Mouse (Mus musculus) forebrain, embryonic 15.5 days (tissue): ENCODE measurements around the gene Amfr. TPM values are rescaled to one million over a fixed set of nuclear protein-coding genes. Genes with fewer than 3 reads are reported as not detected.
A peak's percentile ranks its signal among the peaks of the same experiment; 100 is the strongest.

ENCODE experiments used
- ATAC-seq: fragments of 200-750 bp; cut with Nextera tagmentation; replicated peaks from 2 replicates; pipeline ENCODE4 v1.8.0; 2017; ENCODE audit warnings: mild to moderate bottlenecking, moderate TSS enrichment, moderate library complexity
- H3K27ac ChIP-seq: fragments of 300-500 bp; sonication (generic); replicated peaks from 2 replicates; pipeline ENCODE4 v1.5.1; 2015; ENCODE audit warnings: mild to moderate bottlenecking, inconsistent platforms
- H3K27me3 ChIP-seq: fragments of 300-500 bp; sonication (generic); 2 replicates; pipeline ENCODE4 v1.6.1; 2015; ENCODE audit warnings: inconsistent platforms
- H3K36me3 ChIP-seq: fragments of 300-500 bp; sonication (generic); 2 replicates; pipeline ENCODE4 v1.6.1; 2015; ENCODE audit warnings: mild to moderate bottlenecking, inconsistent platforms
- H3K4me1 ChIP-seq: fragments of 300-500 bp; sonication (generic); 2 replicates; pipeline ENCODE4 v1.6.1; 2015; ENCODE audit warnings: inconsistent platforms
- H3K4me2 ChIP-seq: fragments of 300-500 bp; sonication (generic); replicated peaks from 2 replicates; pipeline ENCODE4 v1.6.1; 2015; ENCODE audit warnings: mild to moderate bottlenecking, inconsistent platforms
- H3K4me3 ChIP-seq: fragments of 300-500 bp; sonication (generic); 2 replicates; pipeline ENCODE4 v1.5.1; 2015; ENCODE audit warnings: mild to moderate bottlenecking, inconsistent platforms
- H3K9ac ChIP-seq: fragments of 300-500 bp; sonication (generic); replicated peaks from 2 replicates; pipeline ENCODE4 v1.6.1; 2015; ENCODE audit warnings: mild to moderate bottlenecking, inconsistent platforms
- H3K9me3 ChIP-seq: fragments of 300-500 bp; sonication (generic); 2 replicates; pipeline ENCODE4 v1.6.1; 2016; ENCODE audit warnings: inconsistent platforms
- WGBS: fragments of 180-500 bp; shearing (Covaris S2); methylation state at CpG from one replicate; pipeline ENCODE4 v1.1.7; 2015; ENCODE audit warnings: mixed read lengths; 5-methylcytosine and 5-hydroxymethylcytosine counted together
- polyA plus RNA-seq: library from polyadenylated mRNA; unstranded; fragments of >200 nt; fragmentation: Nextera tagmentation; extraction: Ambion mirVana; gene quantifications from 2 replicates; pipeline ENCODE4 v1.2.1, GENCODE M21; 2015

Amfr gene
- polyA plus RNA-seq, 1 experiment from 2014 or later = 76.3 TPM

DNA sequence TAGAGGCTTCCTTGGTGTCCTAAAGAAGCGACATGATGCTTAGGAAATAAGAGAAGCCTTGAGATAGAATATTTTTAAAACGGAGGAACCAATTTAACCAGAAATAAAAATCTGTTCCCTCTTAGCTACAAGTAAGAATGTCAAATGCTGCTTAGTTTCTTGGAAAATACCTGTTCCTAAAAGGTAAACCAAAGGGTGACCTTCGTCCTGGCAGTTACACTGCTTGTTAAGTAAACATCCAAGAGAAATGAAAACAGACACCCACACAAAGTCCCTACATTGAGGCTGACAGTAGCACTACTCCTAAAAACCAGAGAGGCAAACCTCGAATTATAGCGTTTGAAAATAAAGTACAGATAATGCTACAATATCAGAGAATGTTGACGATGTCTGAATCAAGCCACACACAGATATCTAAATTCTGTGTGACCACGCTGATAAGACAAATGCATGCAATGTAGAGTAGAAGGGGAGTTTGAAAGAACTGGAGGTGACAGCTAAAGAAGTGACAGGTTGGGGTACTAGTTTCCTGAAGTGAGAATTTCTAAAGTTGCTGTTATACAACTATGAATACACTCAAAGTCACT is 477 bp upstream of the Amfr start:
- Histone ChIP-seq H3K9me3 (no peaks in the 10 kb centered on the region), H3K36me3 (0 out of 2 replicates have a peak, but pooled peaks cover 3% of the 10 kb centered on the region)
- ATAC-seq = no peak

GRCm38 (mm10) chr8:94011076-94012012 is 1.3 kb downstream of the Amfr start:
- no peaks in the 10 kb centered on the region for H3K9me3 ChIP-seq

More for the DNA sequence above, 477 bp upstream of the Amfr start:
- Histone ChIP-seq H3K4me3 (peak overlapping the region; percentile 94), H3K27ac (peak overlapping the region; percentile 93), H3K4me1 (peaks cover 36% of the 10 kb centered on the region), H3K27me3 (no peaks in the 10 kb centered on the region), H3K9ac (peak overlapping the region; percentile 99), H3K4me2 (peak overlapping the region; percentile 67)
- 43% methylated on average over 7 of the region's 7 CpGs for WGBS

DNA sequence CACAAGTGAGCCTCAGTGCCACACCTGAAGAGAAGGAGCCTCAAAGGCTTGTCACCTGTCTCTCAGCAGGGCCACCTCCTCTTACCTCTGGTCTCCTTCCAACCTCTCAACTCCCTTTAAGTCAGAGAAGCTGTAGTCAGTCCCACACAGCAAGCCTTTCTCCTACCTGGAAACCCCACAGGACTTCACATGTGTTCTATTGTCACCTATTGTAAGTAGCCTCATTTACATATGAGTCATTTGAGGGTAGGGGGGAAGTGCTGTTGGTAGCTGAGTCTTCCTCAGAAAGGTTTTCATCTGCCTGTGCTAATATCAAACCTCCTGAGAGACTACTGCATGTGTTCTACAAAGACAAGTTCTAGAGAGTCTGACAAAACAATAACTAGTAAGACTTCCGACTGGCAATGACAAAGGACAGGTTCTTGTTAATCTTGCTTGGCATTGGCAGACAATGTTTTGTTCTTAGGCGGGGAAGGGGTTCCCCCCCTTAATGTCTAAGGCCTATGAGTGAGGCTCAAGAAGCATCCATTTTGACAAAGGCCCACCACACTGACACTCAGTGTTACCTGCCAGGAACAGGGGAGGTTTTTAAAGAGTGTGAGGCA is 2.4 kb downstream of the Amfr start:
- Histone ChIP-seq H3K9me3 (no peaks in the 10 kb centered on the region), H3K36me3 (no peaks in the 10 kb centered on the region), H3K4me2 (peak overlapping the region; percentile 67), H3K27me3 (no peaks in the 10 kb centered on the region), H3K4me3 (no peak overlapping the region), H3K9ac (0 out of 2 replicates have a peak overlapping the region, but pooled peaks have one; percentile 4), H3K27ac (no peak overlapping the region), H3K4me1 (peaks cover 36% of the 10 kb centered on the region)
- ATAC-seq = no peak
- WGBS = 31% methylated on average over 2 of the region's 2 CpGs

More at GRCm38 (mm10) chr8:94011076-94012012, 1.3 kb downstream of the Amfr start:
- Histone ChIP-seq H3K9ac (peak overlapping the region; percentile 99), H3K4me3 (peak overlapping the region; percentile 94), H3K4me1 (peaks cover 36% of the 10 kb centered on the region), H3K27ac (peak overlapping the region; percentile 93), H3K36me3 (no peaks in the 10 kb centered on the region), H3K4me2 (peak overlapping the region; percentile 67), H3K27me3 (no peaks in the 10 kb centered on the region)
- ATAC-seq = no peak
- WGBS = 2% methylated on average over 48 of the region's 48 CpGs

DNA sequence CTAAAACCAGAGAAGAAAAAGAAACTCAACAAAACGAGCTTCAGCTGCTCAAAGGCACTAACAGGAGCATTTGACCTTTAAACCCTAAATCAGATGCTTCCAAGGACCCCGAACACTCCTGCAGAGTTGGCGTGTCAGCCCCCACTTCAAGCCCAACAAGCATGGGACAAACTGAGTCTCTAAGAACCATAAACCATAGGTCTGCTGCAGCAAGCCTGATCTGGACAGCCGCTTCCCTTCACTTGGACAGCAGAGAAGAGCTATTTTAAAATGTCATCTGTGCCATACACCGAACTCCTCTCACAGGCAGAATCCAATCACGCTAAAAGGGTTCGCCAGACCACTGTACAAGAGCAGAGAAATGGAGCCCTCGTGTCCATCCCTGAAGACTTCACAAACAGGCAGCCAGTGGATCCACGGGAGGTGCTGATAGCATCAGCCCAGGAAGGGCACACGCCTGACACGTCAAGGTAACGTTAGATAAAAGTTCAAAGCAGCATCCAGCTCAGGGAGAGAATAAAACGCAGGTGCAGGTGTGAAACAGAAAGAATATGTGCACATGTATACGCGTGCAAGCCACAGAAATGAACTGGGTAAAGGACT is 3.3 kb downstream of the Amfr start:
- ATAC-seq = no peak
- H3K4me2 ChIP-seq = no peak overlapping the region
- H3K27me3 ChIP-seq = no peaks in the 10 kb centered on the region
- no peak overlapping the region for H3K4me3 ChIP-seq
- H3K27ac ChIP-seq = no peak overlapping the region
- 70% methylated on average over 15 of the region's 15 CpGs for WGBS
- peaks cover 36% of the 10 kb centered on the region for H3K4me1 ChIP-seq
- H3K9me3 ChIP-seq = no peaks in the 10 kb centered on the region
- H3K36me3 ChIP-seq = 0 out of 2 replicates have a peak, but pooled peaks cover 3% of the 10 kb centered on the region
- H3K9ac ChIP-seq = no peak overlapping the region

DNA sequence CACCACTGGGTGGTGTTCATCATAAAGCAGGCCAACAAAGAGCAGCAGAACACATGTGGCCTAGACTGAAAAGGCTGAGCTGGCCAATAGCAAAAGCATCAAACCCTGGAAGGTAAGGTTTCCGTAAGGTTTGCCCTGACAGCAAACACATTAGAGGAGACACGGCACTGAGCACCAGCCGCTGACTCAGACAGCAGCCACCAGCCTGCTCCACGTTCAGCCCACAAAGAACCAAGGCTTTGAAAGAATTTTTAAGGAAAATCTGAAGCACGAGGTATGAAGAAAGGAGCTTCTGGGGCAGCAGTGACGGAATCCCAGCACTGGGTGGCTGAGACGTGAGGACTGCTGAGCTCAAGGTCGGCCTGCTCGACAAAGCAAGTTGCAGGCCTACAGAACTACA is 8.5 kb downstream of the Amfr start:
- Histone ChIP-seq H3K9ac (no peak overlapping the region), H3K4me1 (peaks cover 5% of the 10 kb centered on the region), H3K27ac (no peak overlapping the region), H3K4me2 (no peak overlapping the region), H3K27me3 (no peaks in the 10 kb centered on the region), H3K4me3 (no peak overlapping the region), H3K9me3 (no peaks in the 10 kb centered on the region), H3K36me3 (peaks cover 34% of the 10 kb centered on the region)
- ATAC-seq = no peak
- 85% methylated on average over 9 of the region's 9 CpGs for WGBS

DNA sequence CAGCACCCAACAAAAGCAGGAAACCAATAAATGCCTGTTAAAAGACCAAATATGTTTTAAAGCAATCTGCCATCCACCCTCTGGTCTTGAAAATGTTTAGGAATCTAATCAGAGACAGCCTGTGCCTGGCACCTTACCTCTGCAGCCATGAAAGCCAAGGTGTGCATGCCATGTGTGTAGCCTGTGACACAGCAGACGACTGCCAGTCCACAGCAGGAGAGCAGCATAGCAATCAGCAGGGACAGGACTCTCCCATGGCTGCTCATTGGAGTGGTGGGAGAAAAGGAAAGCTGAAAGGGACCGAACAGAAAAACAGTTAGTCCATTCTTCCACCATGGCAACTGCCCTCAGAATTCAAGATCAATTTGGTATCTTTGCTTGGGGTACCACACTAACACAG is 13.7 kb downstream of the Amfr start:
- Histone ChIP-seq H3K4me2 (no peak overlapping the region), H3K9me3 (no peaks in the 10 kb centered on the region), H3K27ac (no peak overlapping the region), H3K27me3 (no peaks in the 10 kb centered on the region), H3K4me1 (no peaks in the 10 kb centered on the region), H3K9ac (no peak overlapping the region), H3K36me3 (peaks cover 48% of the 10 kb centered on the region), H3K4me3 (no peak overlapping the region)
- no peak for ATAC-seq
- 87% methylated on average over 2 of the region's 2 CpGs for WGBS

DNA sequence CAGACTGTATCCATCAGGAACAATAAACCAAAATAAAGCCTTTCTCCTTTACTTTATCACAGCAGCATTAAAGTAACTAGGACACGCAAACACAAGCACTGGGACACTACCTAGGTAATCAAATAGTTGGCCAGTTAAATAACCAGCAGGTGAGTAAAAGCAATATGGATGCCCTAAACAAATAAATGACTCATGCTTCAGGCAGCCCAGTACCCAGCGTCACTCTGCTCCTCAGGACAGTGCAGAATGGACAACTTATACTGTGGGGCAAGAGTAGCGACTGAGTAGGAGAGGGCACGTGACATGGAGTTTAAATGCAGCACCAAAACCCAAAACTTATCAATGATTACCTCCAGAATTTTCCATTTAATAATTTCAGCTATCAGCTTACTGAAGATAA is 22.9 kb downstream of the Amfr start:
- Histone ChIP-seq H3K9ac (no peak overlapping the region), H3K4me2 (no peak overlapping the region), H3K4me3 (no peak overlapping the region), H3K36me3 (peaks cover 47% of the 10 kb centered on the region), H3K4me1 (no peaks in the 10 kb centered on the region), H3K27ac (no peak overlapping the region), H3K27me3 (no peaks in the 10 kb centered on the region), H3K9me3 (no peaks in the 10 kb centered on the region)
- WGBS = 96% methylated on average over 4 of the region's 4 CpGs
- ATAC-seq = no peak

DNA sequence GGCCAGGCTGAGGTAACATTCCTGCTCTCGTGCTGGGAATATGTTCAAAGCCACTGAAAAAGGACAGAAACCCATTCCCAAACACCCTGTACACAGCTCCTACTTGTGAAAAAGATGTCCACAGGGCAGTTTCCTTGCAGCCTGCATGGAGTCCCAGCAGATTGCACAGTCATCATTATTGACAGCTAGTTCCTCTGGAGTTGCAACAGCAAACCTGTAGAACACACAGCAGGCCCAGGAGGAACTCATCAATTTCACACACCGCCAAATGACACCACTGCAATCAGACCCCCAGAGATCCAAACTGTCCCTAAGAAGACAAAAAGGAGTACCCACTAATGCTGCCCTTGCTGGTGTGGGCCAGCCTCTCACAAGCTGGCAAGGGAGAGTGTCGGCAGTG is 27.9 kb downstream of the Amfr start:
- no peaks in the 10 kb centered on the region for H3K27me3 ChIP-seq
- peaks cover 78% of the 10 kb centered on the region for H3K36me3 ChIP-seq
- no peaks in the 10 kb centered on the region for H3K9me3 ChIP-seq
- no peak overlapping the region for H3K4me2 ChIP-seq
- H3K9ac ChIP-seq = no peak overlapping the region
- WGBS = 96% methylated on average over 3 of the region's 3 CpGs
- H3K4me3 ChIP-seq = no peak overlapping the region
- H3K27ac ChIP-seq = no peak overlapping the region
- ATAC-seq = no peak
- no peaks in the 10 kb centered on the region for H3K4me1 ChIP-seq

GRCm38 (mm10) chr8:93983827-93984226 is 28.8 kb downstream of the Amfr start:
- Histone ChIP-seq H3K27ac (no peak overlapping the region), H3K36me3 (peaks cover 77% of the 10 kb centered on the region), H3K27me3 (no peaks in the 10 kb centered on the region), H3K9ac (no peak overlapping the region), H3K4me1 (no peaks in the 10 kb centered on the region), H3K9me3 (no peaks in the 10 kb centered on the region), H3K4me2 (no peak overlapping the region), H3K4me3 (no peak overlapping the region)
- ATAC-seq = no peak
- 67% methylated on average over 3 of the region's 3 CpGs for WGBS

DNA sequence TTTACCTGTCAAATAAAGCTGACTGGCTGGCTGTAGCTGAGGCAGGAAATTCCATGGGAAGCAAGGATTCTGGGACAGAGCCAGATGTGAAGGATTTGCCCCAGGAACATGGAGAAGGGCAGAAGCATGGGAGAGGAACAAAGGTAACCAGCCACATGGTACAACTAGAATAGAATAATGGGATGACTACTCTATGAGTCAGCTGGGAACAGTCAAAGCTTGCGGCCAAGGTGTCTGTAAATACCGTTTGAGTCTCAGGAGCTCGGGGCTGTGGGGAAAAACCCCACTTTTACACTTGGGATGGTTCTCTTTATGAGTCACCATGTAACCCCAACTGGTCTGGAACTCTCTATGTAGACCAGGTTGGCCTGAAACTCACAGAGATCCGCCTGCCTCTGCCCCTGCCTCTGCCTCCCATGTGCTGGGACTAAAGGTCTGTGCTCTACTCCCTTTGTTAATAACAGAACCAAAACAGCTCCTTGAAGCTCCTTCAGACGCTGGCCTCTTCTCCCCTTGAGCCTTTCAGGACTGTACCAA is 30.9 kb downstream of the Amfr start:
- Histone ChIP-seq H3K27me3 (no peaks in the 10 kb centered on the region), H3K27ac (no peak overlapping the region), H3K4me3 (no peak overlapping the region), H3K4me1 (no peaks in the 10 kb centered on the region), H3K9ac (no peak overlapping the region), H3K36me3 (peaks cover 90% of the 10 kb centered on the region), H3K4me2 (no peak overlapping the region), H3K9me3 (no peaks in the 10 kb centered on the region)
- WGBS = 93% methylated on average over 5 of the region's 5 CpGs
- no peak for ATAC-seq

DNA sequence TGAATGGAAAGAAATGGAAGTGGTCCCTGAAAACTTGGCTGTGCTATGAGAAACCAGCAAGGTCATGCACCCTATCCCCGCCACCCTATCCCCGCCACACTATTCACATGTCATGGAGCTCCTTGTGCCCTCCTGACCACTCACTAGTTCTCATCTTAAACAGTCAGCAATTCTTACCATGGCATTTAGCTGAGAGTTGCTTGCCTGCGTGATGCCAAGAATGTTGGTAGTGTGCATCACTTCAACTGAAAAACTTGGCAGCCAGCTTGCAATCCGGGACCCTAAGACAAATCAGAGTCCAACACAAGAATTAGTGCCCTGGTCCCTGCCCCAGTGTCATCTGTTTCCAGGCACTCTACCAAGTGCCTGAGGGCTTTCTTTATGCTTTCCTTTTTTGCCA is 32.5 kb downstream of the Amfr start:
- no peak for ATAC-seq
- Histone ChIP-seq H3K4me1 (no peaks in the 10 kb centered on the region), H3K27ac (no peak overlapping the region), H3K4me3 (no peak overlapping the region), H3K27me3 (no peaks in the 10 kb centered on the region), H3K9ac (no peak overlapping the region), H3K36me3 (peaks cover 91% of the 10 kb centered on the region), H3K4me2 (no peak overlapping the region), H3K9me3 (no peaks in the 10 kb centered on the region)
- WGBS = 81% methylated on average over 4 of the region's 4 CpGs
